Mouse (Mus musculus): ENCODE results near the gene Inpp4b.
"Not testable (repeated sequence)": the region's sequence is repeated elsewhere in the genome, so short reads cannot be mapped to it uniquely, and the experiment has no call there.

Inpp4b gene

DNA sequence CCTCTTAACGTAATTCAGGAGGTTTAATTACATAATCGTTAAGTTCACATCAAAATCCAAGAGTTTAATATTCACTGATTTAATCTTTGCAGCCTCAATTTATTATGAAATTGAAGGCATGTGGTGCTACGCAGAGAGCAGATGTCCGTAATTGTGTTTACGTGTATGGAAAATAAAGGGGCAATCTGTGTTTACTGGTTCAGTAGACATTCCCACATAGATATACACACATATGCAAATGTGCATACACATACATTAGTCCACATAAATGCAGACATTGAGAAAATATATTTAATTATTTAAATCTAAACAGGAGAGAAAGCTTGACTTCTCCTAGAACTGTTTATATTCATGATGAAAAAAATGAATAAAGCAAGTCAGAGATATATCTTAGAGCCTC lies 675.4 kb downstream of the Inpp4b start:
- DNase-seq, result no peak

DNA sequence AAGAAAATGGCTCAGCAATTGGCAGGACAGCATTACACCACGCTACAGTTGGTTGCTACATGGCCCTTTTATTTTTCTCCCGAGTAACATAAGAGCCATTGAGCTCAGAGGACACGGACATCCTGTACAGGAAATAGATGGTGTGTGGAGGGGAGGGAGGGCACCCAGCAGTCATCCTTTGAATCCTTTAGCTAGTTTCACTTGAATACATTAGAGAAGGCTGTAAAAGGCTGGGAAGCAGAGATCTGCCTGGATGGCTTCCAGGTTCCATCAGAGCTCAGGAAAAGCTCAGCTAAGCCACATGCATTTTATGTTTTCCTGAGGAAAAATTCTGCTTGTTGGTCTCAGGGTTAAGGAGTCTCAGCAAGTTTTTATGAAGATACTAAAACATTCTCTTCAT lies 685.0 kb downstream of the Inpp4b start:
- DNase-seq, result peak; percentile 73 to 79

DNA sequence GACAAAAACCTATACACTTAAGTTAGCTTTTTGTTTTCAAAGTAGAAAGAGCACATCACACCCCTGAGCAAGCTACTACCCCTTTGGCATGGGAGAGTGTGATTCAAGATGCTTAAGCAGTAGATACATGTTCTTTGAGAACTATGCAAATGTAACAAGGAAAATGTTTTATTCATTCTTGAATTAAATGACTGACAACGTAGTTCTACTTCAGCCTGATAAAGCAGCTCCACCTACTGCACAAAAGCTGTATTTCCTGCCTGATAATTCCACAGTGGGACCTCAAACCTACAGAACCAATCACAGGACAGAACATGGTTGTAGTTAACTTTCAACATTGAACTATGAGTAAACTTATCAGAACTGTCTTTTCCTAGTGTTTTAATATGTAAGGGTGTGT lies 686.5 kb downstream of the Inpp4b start:
- DNase-seq, result peak in 1 of 2 experiments; percentile 59

DNA sequence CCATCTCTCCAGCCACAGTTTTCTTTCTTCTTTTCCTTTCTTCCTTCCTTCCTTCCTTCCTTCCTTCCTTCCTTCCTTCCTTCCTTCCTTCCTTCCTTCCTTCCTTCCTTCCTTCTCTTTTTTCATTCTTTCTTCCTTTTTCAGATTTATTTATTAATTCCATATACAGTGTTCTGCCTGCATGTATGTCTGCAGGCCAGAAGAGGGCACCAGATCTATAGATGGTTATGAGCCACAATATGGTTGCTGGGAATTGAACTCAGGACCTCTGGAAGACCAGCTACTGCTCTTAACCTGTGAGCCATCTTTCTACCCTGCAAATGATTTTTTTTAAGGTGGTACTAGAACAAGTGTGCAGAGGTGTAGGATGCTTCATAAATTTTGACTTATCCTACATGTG lies 689.7 kb downstream of the Inpp4b start:
- not testable (repeated sequence) for DNase-seq

DNA sequence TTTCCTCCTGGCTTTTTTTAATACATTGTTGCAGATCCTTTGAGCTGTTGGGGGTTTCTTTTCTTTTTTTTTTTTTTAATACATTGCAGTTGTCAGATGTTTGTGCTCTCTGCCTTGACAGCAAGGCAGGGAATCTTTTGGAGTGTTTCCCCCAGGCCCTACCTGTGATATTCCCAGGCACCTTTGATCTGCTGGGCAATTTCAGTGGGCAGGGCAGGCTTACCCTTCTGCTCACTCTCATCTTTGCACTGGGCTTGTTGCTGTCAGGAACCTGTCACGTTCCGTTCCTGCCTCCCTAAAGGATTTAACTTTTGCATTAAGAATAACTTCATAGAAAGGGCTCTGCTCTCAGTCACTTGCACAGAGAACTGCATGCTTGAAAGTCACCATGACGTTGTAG lies 711.7 kb downstream of the Inpp4b start:
- DNase-seq, result no peak

DNA sequence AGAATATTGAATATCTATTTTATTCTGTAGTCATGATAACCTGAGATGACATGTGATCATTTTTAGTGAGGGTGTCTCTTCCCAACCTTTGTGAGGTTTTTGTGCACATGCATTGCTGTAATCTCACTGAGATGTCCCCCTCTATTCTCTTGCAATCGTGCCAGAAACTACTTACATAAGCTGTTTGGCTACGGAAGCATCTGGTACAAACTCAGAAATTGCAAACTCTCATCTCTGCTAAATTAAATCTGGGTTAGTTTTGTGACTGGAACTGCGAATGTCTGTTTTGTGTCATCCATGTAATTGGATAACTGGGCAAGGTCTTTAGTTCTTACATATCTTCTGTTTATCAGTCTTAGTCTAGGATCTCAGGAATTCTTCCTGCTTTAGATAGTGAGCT lies 725.3 kb downstream of the Inpp4b start:
- DNase-seq, result no peak

DNA sequence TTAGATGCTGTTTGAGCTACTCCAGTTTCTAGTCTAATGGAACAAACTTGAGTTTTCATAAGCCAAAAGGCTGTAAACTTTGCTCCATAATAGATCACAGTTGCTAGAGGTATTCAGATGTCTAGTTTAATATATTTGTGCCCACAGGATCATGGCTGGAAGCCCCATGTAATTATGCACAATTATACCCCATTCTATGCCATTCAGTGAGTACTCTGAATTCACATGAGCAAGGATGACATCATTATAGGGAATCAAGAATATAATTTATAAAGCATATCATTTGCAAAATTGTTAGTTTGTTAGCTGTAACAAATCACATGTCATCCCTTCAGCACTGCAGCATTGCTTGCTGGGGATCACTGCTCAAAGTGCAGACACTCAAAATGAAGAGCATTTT lies 736.9 kb downstream of the Inpp4b start:
- DNase-seq, result no peak

DNA sequence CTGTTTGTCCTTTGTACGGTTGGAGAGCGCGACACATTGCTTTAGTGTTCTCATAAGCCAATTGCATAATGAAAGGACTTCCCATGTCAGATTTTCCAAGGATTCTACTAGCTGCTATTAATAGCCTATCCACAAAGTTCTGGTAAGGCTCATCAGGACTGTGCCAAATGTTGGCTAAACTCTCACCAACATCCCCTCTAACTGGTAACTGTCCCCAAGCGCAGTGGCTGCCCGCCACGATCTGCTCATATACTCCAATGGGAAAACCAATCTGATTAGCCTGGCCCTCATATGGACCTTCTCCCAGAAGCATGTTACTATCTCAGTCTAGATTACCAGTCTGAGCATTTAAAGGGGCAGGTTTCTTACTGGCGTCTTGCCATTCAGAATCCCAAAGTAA lies 744.3 kb downstream of the Inpp4b start:
- not testable (repeated sequence) for DNase-seq

DNA sequence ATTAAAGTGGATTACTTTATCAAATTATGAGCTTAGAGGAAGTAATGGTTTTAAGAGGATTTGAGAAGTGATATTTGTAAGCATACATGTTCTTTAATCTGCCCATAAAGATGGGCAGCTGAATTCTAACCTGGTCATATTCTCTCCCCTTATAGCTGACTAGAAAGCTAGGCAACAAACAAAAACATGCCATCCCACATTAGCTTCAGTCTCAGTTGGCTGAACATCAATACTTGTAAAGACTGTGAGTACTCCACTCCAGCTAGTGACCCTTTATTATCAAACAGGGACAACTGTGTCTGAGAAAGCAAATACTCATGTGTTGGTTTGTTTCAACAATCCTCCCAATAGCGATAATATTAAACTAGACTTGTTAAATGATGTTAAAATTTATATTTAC lies 748.5 kb downstream of the Inpp4b start:
- no peak for DNase-seq

DNA sequence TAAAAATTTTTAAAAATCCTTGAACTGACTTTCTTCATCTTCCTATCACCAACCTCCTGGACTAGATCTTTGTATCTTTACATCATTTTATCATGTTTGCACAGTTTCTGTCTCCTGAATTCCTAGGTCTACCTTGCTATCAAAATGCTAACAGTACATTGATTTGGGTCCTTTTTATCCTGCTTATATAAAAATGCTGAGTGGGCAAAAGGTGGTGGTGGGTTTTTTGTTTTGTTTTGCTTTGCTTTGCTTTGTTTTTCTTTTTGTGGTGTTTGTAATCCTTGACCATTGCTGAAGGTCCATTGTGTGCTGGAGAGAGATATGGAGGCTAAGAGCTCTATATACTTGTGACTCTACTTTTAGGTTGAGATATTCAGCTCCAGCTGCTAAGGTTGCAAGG lies 750.9 kb downstream of the Inpp4b start:
- no peak for DNase-seq

DNA sequence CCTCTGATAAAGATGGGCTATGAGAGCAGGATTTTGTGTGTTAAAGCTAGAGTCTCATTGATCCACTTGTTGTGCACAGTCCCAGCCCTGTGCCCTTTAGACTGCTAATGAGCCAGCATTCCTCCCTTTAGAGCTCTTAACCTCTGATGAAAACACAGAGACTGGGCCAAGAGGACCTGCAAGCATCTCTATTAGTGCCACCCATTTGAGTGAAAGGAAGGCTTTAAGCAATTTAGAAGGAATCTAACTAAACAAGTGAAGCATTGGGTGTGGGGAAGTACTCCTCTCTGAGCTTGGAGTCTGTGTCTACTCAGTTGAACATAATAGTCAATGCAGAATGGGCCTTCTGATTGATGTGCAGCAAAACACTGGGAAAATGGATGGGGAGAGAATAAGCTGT lies 762.2 kb downstream of the Inpp4b start:
- DNase-seq, result no peak

DNA sequence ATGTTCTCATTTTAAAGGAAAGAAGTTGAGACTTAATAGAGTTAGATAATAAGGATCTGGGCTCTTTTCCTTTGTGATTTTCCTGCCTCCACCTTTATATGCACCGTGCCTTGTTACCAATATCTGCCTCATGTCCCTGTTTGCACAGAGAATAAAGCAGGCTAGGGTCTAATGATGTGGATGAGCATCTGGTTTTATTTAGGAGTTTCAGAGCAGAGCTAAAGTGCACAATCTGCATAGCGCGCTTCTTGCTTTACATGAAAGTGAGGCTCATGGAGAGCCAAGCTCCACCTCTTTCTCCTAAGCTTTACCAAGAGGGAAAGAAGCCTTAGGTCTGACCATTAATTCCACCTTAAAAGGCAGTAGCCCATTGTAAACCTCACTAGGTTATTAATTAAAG lies 763.8 kb downstream of the Inpp4b start:
- DNase-seq, result no peak

DNA sequence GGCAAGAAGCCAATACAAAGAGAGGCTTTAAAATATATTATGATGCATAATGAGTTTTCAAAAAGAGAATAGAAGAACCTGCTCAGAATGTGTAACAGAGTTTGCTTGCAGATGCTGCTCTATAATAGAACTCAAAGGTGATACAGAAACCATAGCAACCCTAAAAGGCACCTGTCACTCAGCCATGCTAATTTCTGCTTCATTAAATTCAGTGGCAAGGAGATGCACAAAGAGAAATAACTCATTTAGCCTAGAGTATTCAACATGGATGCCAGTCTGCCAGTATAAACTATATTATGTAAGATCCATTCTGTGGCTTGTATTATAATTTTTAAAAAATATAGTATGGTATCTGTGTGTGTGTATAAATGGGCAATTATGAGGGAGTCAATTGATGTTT lies 807.9 kb downstream of the Inpp4b start:
- DNase-seq, result no peak

DNA sequence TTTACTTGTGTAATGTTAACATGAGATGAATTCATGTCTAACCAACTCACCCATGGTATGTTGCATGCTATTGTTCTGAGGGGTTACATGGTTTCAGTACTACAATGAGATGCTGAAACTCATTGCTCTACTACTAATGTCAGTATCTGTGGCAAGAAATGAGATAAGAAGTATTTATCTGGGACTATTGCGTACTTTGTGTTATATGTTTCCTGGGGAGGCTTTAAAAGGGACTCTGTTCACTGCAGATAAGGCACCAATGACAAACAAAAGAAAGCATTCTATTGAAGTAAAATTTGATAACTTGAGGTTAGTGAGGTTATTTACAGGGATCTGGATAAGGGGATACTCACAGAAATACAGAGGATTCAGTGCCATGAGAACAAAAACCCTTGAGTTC lies 815.6 kb downstream of the Inpp4b start:
- DNase-seq, result no peak
